Mouse (Mus musculus) megakaryocyte, embryonic 14.5 days (primary cell): ENCODE results near the gene Phc3.

Source experiments
- FLI1 ChIP-seq: IDR thresholded peaks from 2 replicates; pipeline ENCODE4 v1.6.1; 2012; ENCODE audit warnings: low read length, inconsistent platforms, mixed read lengths
- GATA1 ChIP-seq: IDR thresholded peaks from 3 replicates; pipeline ENCODE4 v1.6.1; 2012; ENCODE audit warnings: mixed read lengths, low read length, inconsistent platforms, borderline replicate concordance

DNA sequence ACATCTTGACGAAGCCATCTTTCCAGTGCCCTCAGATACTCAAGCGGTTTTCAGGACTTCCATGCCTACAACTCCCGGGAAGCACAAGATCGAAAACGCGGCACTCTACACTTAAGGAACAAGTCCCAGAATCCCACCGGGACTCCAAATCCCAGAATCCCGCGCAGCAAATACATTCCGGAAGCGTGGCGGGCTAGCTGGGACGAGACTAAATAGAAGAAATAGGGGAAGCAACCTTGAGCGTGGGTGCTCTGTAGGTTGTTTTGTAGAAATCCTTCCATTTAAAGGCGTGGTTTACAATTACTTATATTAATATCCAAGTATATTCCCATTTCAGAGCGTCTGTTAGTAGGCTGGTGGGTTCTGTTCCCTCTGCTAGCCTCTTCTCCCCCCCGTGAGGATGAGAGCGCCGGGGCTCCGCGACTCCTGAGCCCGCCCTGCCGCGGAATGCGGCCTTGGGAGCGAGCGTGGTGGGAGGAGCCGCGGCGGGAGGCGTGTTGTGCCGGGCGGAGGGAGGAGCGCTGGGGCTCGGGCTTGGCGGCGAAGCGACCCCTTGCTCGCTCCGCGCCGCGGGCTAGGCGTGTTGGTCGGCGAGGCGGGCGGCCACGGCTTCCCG is 26.2 kb upstream of the Phc3 start, which contains the start of gene Prkci:
- no peak for TF ChIP-seq FLI1
- no peak for TF ChIP-seq GATA1
